Mouse (Mus musculus): ENCODE results near the gene Pdxdc1. TPM values are rescaled to one million over a fixed set of nuclear protein-coding genes. Genes with fewer than 3 reads are reported as not detected.
A peak's percentile ranks its signal among the peaks of the same experiment; 100 is the strongest.

Pdxdc1 gene
- polyA plus RNA-seq, 1 experiment from 2014 or later: 67.3 TPM

- H3K36me3 ChIP-seq: peaks cover 7% of the 10 kb centered on the region
- no peaks in the 10 kb centered on the region for H3K4me1 ChIP-seq (replicated peaks)
- WGBS: 94% methylated on average over 6 of the region's 6 CpGs
- H3K9ac ChIP-seq: no peak overlapping the region
- no peak overlapping the region for H3K27ac ChIP-seq
- peaks cover 24% of the 10 kb centered on the region; the same call in 1 of the 2 replicates for H3K9me3 ChIP-seq
- no peak overlapping the region for H3K4me2 ChIP-seq
- H3K4me3 ChIP-seq: no peak overlapping the region
- H3K27me3 ChIP-seq: no peaks in the 10 kb centered on the region
- ATAC-seq (ENCODE audit: low FRiP score): no peak
These were observed 18.1 kb upstream of the Pdxdc1 start for GRCm38 (mm10) chr16:13921063-13921462.

DNA sequence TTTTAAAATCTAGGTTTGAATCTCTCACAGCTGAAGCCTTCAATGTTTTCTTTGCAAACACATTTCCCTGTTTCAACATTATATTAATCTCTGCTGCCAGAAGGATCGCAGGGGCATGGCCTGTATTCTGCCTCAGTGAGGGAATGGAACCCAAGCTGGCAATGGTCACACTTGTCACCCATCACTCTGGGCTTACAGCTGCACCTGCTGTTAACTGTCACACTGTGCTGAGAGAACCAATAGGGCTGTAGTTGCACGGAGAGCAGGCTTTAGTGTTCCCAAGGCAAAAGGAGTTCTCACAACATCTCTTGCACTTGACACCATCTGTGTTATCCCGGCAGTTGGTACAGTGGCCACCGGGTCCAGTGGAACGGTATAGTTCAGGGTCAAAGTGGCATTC, 17.2 kb upstream of the Pdxdc1 start:
- peaks cover 32% of the 10 kb centered on the region for H3K9me3 ChIP-seq
- no peaks in the 10 kb centered on the region for H3K27me3 ChIP-seq
- 97% methylated on average over 5 of the region's 5 CpGs for WGBS
- H3K4me3 ChIP-seq: no peak overlapping the region
- H3K36me3 ChIP-seq: peaks cover 14% of the 10 kb centered on the region
- H3K4me1 ChIP-seq (replicated peaks): no peaks in the 10 kb centered on the region
- no peak for ATAC-seq (ENCODE audit: low FRiP score)
- no peak overlapping the region for H3K9ac ChIP-seq
- no peak overlapping the region for H3K4me2 ChIP-seq
- no peak overlapping the region for H3K27ac ChIP-seq

DNA sequence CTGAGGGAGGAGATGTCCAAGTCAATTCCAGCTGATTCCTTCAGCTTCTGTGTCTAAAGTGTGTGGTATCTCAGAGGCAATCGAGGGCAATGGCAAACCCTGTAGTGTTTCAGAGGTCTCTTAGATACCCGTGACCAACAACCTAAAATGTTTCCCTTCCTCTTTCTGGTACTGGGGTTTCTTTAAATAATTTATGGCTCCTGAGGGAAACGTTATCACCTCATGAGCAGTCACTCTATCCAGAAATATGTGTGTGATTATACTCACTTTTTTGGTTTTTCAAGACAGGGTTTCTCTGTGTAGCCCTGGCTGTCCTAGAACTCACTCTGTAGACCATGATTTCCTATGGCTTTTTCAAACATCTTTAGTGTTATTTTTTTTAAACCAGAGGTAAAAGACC, 4.4 kb upstream of the Pdxdc1 start:
- Histone ChIP-seq H3K36me3 (no peaks in the 10 kb centered on the region), H3K9me3 (no peaks in the 10 kb centered on the region), H3K27me3 (no peaks in the 10 kb centered on the region), H3K4me1 (replicated peaks) (peaks cover 3% of the 10 kb centered on the region), H3K4me2 (no peak overlapping the region), H3K27ac (no peak overlapping the region), H3K4me3 (no peak overlapping the region), H3K9ac (no peak overlapping the region)
- ATAC-seq (ENCODE audit: low FRiP score): no peak
- WGBS: 90% methylated on average over 3 of the region's 3 CpGs

- 6% methylated on average over 8 of the region's 8 CpGs for WGBS
- no peaks in the 10 kb centered on the region for H3K27me3 ChIP-seq
- H3K4me3 ChIP-seq: peak overlapping the region; percentile 92
- ATAC-seq (ENCODE audit: low FRiP score): peak; percentile 91
- H3K9me3 ChIP-seq: no peaks in the 10 kb centered on the region
- peak overlapping the region; percentile 95 for H3K27ac ChIP-seq
- no peaks in the 10 kb centered on the region for H3K36me3 ChIP-seq
- H3K4me2 ChIP-seq: peak overlapping the region; percentile 76
- H3K9ac ChIP-seq: peak overlapping the region; percentile 90
- H3K4me1 ChIP-seq (replicated peaks): peaks cover 14% of the 10 kb centered on the region
These were observed 557 bp upstream of the Pdxdc1 start for GRCm38 (mm10) chr16:13903488-13903887.

GRCm38 (mm10) chr16:13902397-13902831, 517 bp downstream of the Pdxdc1 start:
- Histone ChIP-seq H3K4me2 (peak overlapping the region; percentile 76), H3K27ac (peak overlapping the region; percentile 95), H3K27me3 (no peaks in the 10 kb centered on the region), H3K4me1 (replicated peaks) (peaks cover 14% of the 10 kb centered on the region), H3K36me3 (no peaks in the 10 kb centered on the region), H3K9ac (peak overlapping the region; percentile 90), H3K4me3 (peak overlapping the region; percentile 92), H3K9me3 (no peaks in the 10 kb centered on the region)
- no peak; the same call in 1 of the 2 replicates for ATAC-seq (ENCODE audit: low FRiP score)
- WGBS: 1% methylated on average over 30 of the region's 30 CpGs

GRCm38 (mm10) chr16:13898981-13899380, 4.0 kb downstream of the Pdxdc1 start:
- WGBS: 76% methylated on average over 2 of the region's 2 CpGs
- no peak overlapping the region for H3K4me2 ChIP-seq
- H3K9me3 ChIP-seq: no peaks in the 10 kb centered on the region
- H3K9ac ChIP-seq: no peak overlapping the region
- no peak overlapping the region for H3K27ac ChIP-seq
- ATAC-seq (ENCODE audit: low FRiP score): no peak
- H3K27me3 ChIP-seq: no peaks in the 10 kb centered on the region
- H3K36me3 ChIP-seq: no peaks in the 10 kb centered on the region
- H3K4me3 ChIP-seq: no peak overlapping the region
- peaks cover 14% of the 10 kb centered on the region for H3K4me1 ChIP-seq (replicated peaks)

DNA sequence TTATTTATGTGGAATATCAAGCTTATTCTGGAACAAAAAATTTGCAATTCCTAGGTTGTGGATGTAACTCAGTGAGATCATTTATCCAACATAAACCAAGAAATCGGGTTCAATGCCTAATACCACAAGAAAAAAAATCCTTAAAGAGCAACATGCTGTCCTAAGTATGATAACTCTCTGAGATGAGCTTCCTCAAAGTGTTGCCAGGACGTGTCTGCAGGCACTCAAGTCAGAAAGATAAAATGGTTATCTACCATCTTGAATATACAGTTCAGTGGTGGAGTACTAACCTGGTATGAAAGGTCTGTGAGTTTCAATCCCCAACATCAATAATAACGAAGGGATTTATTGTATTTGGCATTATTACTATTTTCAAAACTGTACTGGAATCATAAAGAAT, 6.6 kb downstream of the Pdxdc1 start:
- Histone ChIP-seq H3K4me1 (replicated peaks) (peaks cover 2% of the 10 kb centered on the region), H3K4me3 (no peak overlapping the region), H3K27ac (no peak overlapping the region), H3K9ac (no peak overlapping the region), H3K27me3 (no peaks in the 10 kb centered on the region), H3K36me3 (no peaks in the 10 kb centered on the region), H3K4me2 (no peak overlapping the region), H3K9me3 (no peaks in the 10 kb centered on the region)
- WGBS: 85% methylated on average over 3 of the region's 3 CpGs
- no peak for ATAC-seq (ENCODE audit: low FRiP score)

GRCm38 (mm10) chr16:13895740-13896139, 7.2 kb downstream of the Pdxdc1 start:
- H3K9ac ChIP-seq: no peak overlapping the region
- no peaks in the 10 kb centered on the region for H3K36me3 ChIP-seq
- no peaks in the 10 kb centered on the region for H3K27me3 ChIP-seq
- H3K27ac ChIP-seq: no peak overlapping the region
- H3K4me1 ChIP-seq (replicated peaks): no peaks in the 10 kb centered on the region
- no peak for ATAC-seq (ENCODE audit: low FRiP score)
- WGBS: 93% methylated on average over 3 of the region's 3 CpGs
- no peak overlapping the region for H3K4me3 ChIP-seq
- H3K9me3 ChIP-seq: no peaks in the 10 kb centered on the region
- H3K4me2 ChIP-seq: no peak overlapping the region

DNA sequence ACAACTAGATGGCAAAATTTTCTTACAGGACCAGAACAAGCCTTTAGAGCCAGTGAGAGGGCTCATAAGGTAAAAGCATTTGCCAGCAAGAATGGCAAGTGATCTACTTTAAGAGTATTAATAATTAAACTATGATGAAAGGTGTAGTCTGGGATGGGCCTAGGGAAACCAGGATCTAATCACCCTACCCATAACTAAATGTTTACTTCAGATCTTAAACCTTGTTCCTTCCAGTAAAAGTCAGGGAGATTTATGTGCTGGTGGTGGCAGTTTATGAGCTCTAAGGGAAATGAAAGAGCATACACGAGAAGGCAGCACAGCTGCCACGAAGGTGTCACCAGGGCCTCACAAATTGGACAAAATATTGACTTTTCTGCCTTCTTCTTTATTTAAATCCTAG, 8.8 kb downstream of the Pdxdc1 start:
- H3K27me3 ChIP-seq: no peaks in the 10 kb centered on the region
- no peaks in the 10 kb centered on the region for H3K9me3 ChIP-seq
- no peak overlapping the region for H3K4me3 ChIP-seq
- no peak overlapping the region for H3K9ac ChIP-seq
- H3K4me2 ChIP-seq: no peak overlapping the region
- no peak overlapping the region for H3K27ac ChIP-seq
- ATAC-seq (ENCODE audit: low FRiP score): no peak
- WGBS: 92% methylated on average over 2 of the region's 2 CpGs
- no peaks in the 10 kb centered on the region for H3K36me3 ChIP-seq
- no peaks in the 10 kb centered on the region for H3K4me1 ChIP-seq (replicated peaks)

DNA sequence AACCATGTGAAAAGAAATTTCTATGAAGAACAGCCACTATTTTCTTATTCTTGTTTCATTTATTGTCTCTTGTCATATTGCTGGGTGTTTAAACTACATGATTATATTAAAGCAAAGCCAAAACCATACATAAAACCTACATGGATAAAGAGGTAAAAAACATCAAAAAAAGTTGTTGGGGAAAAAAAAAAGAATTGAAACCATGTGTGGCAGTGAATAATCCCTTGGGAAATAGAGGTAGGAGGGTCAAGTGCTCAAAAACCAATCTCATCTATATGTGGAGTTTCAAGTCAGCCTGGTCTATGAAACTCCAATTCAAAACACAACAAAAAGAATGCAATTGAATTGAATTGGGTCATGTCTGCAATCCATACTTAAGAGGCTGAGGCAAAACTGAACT, 10.1 kb downstream of the Pdxdc1 start:
- Histone ChIP-seq H3K4me3 (no peak overlapping the region), H3K36me3 (no peaks in the 10 kb centered on the region), H3K9ac (no peak overlapping the region), H3K9me3 (no peaks in the 10 kb centered on the region), H3K27me3 (no peaks in the 10 kb centered on the region), H3K27ac (no peak overlapping the region), H3K4me2 (no peak overlapping the region), H3K4me1 (replicated peaks) (no peaks in the 10 kb centered on the region)
- ATAC-seq (ENCODE audit: low FRiP score): no peak

GRCm38 (mm10) chr16:13890449-13890848, 12.5 kb downstream of the Pdxdc1 start:
- Histone ChIP-seq H3K36me3 (no peaks in the 10 kb centered on the region), H3K4me1 (replicated peaks) (no peaks in the 10 kb centered on the region), H3K9me3 (no peaks in the 10 kb centered on the region), H3K9ac (no peak overlapping the region), H3K4me2 (no peak overlapping the region), H3K4me3 (no peak overlapping the region), H3K27ac (no peak overlapping the region), H3K27me3 (no peaks in the 10 kb centered on the region)
- 89% methylated on average over 2 of the region's 2 CpGs for WGBS
- no peak for ATAC-seq (ENCODE audit: low FRiP score)

- Histone ChIP-seq H3K36me3 (peaks cover 12% of the 10 kb centered on the region; the same call in 1 of the 2 replicates), H3K27me3 (no peaks in the 10 kb centered on the region), H3K27ac (no peak overlapping the region), H3K9ac (no peak overlapping the region), H3K4me1 (replicated peaks) (no peaks in the 10 kb centered on the region), H3K9me3 (no peaks in the 10 kb centered on the region), H3K4me3 (no peak overlapping the region), H3K4me2 (no peak overlapping the region)
- no peak for ATAC-seq (ENCODE audit: low FRiP score)
- 75% methylated on average over 3 of the region's 3 CpGs for WGBS
These were observed 19.7 kb downstream of the Pdxdc1 start for GRCm38 (mm10) chr16:13883094-13883774.

- Histone ChIP-seq H3K36me3 (peaks cover 48% of the 10 kb centered on the region), H3K4me2 (no peak overlapping the region), H3K27me3 (no peaks in the 10 kb centered on the region), H3K9me3 (no peaks in the 10 kb centered on the region), H3K4me3 (no peak overlapping the region), H3K4me1 (replicated peaks) (no peaks in the 10 kb centered on the region), H3K9ac (no peak overlapping the region), H3K27ac (no peak overlapping the region)
- 95% methylated on average over 4 of the region's 4 CpGs for WGBS
- no peak for ATAC-seq (ENCODE audit: low FRiP score)
These were observed 27.4 kb downstream of the Pdxdc1 start for GRCm38 (mm10) chr16:13875483-13875882.

Measured in hindbrain, embryonic 13.5 days (tissue).